Mouse (Mus musculus): ENCODE measurements around the gene Prex1.
A peak's percentile ranks its signal among the peaks of the same experiment; 100 is the strongest.

Gene Prex1

DNA sequence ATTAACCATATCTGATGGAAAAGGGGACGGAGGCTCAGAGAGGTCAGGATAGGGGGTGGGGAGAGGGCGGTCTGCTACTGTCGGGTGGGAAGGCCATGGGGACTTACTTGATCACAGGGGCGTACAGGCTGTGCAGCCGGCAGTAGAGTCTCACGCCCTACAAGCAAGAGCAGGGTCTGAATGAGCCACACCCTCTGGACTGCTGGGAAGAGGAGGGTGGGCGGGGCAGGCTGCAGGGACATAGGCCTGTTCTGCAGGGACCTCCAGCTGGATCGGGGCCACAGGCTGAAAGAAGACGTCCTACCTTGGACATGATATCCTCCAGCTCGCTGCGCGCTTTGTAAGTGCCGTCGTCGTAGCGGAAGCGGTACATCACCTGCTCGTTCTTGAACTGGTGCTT lies 112.2 kb downstream of the Prex1 start:
- DNase-seq: no peak

DNA sequence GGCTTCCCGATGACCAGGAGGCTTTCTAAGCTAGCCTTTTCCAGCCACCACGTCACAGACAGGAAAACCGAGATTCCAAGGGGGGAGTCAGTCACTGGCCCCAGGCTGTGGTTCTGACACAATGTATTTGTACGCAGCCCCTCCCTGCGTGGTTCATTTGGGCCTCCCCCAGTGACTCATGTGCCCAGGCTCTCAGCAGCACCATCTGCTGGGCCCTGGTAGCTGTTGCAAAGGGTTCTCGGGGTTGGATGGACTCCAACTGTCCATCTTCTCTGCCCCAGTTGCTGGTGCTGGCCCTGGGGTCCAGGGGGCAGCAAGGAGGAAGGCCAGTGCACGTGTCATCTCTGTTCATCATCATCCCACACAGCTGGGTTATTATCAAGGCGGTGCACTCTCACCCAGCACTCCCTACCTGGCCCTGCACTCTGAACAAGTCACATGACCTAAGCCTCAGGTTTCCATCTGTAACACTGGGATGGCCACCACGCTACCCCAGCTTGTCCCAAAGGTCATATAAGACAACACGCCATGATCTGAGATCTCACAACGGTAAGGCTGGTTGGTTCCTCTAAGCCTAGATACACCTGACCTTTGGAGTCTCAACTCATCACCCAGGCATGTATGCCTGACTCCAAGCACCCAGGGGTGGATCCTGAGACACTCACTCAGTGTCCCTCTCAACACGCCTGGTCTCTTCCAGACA lies 115.0 kb downstream of the Prex1 start:
- DNase-seq: no peak

DNA sequence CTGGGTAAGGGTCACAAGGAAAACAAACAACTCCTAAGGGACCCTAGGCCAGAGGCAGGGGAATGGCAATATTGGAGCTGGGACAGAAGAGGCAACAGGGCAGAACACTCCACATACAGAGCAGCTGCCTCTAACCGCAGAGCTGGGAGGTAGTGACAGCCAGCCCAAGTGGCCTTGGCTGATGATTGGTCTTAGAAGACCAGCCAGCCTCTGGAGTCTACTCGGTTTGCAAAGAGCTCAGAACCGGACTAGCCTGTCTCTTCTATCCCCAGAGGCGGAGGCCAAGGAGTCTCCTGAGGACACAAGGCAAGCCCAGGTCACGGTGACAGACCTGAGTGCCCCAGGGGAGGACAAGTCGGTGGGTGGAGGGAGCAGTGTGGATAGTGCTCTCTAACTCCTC lies 115.9 kb downstream of the Prex1 start:
- DNase-seq: no peak

DNA sequence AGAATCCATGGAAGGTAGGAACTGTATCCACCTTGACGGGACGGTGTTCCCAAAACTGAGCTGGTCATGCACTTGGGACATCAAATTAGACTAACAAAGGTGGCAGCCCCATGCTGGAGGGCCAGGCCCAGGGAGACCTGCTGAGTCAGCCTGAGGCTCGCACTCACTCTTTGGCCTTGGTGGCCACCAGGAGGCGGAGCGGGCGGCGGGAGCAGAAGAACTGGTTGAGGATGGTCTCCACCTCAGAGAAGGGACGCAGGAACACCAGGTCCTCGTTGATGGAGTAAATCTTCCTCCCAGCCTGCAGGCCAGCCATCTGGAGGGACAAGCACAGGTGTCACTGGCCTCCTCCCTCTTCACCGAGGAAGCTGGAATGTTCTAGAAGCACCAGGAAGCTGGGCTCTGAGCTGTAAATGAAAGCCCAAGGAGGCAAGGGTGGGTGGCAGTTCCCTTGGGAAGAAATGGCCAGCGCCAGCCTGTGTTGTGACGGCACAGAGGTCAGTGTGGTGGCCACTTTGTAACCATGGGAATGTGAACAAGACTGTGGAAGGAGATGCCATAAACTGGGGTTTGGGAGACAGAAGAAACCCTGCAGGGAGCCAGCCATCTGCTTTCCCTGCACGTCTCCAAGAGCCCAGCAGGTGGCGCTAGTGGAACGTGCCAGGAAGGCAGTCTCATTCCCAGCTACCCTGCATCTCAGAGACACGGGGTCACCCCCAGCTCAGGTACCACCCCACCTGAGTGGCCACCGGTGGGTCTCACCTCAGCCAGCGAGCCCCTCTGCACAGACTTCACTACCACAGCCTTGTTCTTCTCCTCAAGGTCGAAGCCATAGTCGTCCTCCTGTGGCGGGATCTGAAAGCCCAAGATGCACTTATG lies 121.4 kb downstream of the Prex1 start:
- DNase-seq: peak; percentile 85 to 87

DNA sequence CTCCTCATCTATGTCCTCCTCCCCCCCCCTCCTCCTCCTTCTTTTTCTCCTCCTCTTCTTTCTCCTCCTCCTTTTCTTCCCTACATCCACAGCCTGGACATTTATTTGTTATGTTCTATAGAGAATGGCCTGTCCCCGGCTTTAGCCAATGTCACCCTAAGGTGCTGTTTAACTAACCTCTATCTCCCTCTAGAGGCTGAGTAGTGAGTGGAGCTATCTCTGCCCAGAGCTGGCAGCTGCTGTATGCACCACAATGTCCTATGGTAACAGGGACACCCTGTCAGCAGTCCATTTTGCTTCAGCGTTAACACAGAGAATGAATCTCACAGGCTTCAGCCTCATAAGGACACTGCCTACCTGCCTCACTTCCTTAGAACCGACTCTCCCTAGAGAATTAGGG lies 129.1 kb downstream of the Prex1 start:
- DNase-seq: no peak

DNA sequence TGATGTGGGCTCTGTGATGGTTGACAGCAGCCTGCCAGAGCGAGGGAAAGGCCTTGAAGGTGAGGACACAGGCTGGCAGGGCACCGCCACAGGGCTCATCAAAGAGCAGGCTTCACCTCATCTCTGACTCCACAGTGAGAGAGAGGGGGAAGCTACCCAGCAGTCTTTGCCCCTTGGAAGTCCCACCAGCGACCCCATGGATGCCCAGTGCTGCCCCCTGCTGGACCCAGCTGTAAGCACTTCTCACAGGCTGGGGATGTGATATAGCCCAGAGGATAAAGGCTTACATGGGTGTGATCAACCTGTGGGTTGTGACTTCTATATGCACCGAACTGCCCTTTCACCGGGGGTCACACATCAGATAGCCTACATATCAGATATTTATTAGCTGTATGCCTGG lies 130.3 kb downstream of the Prex1 start:
- DNase-seq: no peak

DNA sequence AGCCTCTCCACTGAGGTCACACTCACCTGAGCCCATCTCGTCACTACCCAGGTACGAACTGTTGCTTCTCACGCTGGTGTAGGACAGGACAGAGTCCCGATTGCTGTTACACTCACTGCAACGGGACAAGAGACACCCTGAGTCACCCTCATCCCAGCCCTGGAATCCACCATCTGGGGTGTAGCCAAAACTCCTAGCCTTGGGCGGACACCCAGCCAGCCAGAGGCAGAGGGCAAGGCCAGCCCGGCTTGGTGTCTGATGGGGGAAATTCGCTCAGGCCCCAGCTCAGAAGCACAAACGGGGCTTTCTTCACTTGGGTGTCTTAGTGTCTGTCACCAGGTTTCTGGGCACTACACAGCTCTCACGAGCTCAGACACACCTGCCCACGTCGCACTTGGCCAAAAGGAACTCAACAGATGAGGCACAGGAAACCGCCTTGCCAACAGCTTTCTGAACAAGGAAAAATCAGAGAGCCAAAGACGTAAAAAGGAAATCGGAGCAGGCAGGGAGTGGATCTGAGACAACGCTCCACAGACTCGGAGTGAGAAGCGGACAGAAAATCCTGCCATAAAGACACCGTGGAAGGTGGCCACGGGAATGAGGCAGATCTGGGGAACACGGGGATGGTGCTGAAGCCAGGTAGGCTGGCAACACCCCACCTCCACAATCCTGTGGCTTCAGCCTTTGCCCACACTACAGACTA lies 131.6 kb downstream of the Prex1 start:
- no peak for DNase-seq

DNA sequence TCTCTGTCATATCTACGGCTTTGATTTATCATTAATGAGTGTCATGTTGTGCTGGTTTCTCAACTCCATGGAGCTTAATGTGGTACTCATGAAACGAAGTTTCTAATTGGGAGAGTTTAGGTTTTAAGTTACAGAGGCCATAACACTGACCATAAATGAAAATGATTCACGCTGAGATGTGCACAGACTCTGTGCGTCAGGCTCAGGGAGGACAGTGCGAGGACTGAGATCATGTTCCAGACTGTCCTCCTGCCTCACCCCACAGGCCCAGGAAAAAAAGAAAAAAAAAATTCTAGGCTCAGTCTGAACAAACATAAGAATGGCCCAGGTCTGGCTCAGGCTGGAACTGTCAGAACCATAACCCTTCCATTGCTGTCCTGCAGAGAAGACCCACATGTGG lies 133.8 kb downstream of the Prex1 start:
- no peak for DNase-seq

DNA sequence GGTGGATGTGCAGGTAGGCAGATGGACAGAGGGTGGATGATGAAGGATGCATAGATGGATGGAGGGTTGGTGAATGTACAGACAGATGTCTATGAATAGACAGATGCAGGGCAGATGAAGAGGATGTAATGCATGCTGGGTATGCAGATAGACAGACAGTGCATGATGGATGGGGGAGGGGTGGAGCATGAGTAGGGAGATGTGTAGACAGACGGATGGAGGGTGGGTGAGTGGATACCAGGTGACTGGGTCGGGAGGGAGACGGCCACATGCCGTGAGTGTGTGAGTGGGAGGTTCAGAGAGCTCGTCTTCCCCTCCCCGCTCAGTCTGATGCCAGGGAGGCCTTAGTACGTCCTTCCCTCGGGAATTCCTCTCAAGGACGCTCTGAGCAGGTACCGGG lies 134.3 kb downstream of the Prex1 start:
- no peak for DNase-seq

DNA sequence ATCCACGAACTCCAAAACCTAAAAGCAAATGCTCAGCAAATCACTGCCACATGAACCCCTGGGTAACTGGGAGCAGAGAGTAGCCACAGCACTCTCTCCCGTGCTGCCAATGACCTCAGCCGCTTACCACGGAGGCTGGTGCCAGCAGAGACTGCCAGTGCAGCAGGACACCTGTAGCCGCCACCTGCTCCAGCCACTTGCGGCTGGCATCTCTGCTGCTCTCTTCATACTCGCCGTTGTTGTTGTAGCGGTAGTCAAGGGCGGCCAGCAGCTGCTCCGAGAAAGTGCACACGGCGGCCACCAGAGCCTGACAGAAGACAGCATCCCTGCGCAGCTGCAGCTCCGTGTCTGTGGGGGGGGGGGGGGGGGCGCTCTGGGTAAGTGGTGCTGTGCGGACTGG lies 138.2 kb downstream of the Prex1 start:
- DNase-seq: peak in 1 of 2 experiments; percentile 55

DNA sequence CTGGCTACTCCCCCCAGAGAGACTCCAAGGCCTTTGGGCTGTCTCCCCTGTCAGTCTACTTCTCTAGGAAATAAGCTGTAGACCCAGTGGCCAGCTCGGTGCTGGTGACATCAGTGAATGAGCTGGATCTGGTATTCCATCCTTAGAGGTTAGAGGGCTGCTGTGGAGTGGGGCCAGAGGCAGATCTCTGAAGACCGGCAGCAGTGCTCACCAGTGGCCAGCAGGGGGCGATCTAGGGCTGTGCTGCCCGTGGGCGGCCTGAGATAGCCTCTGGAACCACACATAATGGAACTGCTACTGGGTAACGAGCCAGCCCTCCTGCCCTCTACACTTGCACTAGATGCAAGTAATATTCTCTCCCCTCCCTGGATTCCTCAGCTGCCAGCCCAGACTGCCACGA lies 138.7 kb downstream of the Prex1 start:
- DNase-seq: peak; percentile 83 to 85

DNA sequence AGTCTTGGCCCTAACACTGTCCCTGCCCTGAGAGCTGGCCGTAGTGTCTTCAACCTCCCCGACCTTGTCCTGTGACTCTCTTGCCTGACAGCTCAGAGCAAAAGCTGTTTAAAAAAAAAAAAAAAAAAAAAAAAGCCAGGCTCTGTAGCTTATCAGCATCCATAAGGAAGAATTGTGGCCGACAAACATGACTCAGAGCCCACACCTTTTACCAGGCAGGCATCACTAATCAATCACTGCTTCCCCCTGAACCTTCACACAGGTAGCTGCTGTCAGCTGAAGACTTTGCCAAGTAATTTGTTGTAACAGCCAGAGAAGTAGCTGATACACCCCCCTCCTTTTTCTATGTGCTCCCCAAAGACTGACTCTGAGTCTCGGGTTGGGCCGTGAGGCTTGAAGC lies 140.0 kb downstream of the Prex1 start:
- DNase-seq: no peak

DNA sequence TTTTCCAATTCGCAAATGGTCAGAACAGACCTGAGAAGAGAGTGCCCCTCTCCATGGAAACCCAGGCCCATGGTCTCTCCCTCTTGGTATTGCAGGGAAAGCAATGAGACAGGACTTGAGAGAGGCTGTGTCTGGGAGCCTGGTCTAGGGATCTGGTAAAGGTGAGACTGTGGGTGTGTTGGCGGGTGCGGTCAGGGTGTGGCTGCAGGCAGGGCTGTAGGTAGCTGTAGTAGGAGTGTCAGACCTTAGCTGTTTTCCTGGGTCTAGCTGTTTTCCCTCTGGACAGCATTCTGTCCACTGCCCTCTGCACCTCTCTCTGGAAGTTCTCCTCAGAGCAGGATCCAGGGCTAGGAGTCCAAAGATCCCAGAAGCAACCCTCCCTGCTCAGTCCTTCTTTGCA lies 141.3 kb downstream of the Prex1 start:
- DNase-seq: no peak

DNA sequence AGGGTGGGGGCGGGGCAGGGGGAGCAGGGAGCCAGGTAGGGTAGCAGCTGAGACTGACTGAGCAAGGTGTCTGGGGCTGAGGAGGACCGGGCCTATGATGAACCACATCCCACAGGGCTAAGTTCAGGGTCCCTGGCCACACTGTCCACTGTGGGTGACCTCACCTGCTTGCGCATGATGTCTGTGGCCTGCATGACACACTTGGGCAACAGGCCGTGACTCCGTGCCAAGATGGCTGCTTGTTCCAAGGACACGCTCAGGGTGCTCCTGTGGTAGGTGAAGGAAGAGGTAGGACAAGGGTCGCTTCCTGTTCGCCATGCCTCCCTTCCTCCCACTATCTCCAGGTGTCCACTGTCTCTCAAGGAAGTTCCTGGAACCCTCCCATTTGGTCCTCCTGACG lies 144.4 kb downstream of the Prex1 start:
- no peak for DNase-seq

DNA sequence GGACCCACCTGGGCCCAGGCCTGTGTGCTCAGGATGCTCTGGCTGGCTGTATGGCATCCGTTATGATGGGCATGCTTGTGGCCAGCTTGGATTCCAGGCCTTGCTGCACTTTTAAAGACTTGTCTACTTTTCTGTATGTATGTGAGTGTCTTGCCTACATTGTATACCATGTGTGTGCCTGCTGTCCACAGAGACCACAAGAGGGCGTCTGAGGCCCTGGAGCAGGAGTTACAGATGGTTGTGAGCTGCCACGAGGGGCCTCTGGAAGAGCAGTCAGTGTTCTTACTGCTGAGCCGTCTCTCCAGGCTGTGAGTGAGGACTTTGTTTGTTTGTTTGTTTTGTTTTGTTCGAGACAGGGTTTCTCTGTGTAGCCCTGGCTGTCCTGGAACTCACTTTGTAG lies 148.1 kb downstream of the Prex1 start:
- DNase-seq: peak in 1 of 2 experiments; percentile 48

DNA sequence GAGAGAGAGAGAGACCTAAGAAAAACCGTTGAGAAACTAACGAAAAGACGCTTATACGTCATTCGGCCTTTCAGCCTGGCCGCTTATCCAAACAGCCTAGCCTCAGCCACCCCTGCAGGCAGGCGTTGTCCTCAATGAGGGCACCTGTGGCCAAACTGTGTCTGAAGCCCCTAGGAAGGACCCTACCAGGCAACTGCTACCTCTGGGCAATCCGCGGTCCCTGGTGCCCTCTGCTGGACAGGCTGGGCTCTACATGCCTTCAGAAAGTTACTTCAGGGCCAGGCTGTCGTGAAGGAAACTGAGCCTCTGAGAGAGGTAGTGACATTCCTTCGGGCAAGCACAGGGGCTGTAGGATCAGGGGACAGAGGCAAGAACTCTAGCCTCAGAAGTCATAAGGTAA lies 149.2 kb downstream of the Prex1 start:
- peak; percentile 83 to 84 for DNase-seq

DNA sequence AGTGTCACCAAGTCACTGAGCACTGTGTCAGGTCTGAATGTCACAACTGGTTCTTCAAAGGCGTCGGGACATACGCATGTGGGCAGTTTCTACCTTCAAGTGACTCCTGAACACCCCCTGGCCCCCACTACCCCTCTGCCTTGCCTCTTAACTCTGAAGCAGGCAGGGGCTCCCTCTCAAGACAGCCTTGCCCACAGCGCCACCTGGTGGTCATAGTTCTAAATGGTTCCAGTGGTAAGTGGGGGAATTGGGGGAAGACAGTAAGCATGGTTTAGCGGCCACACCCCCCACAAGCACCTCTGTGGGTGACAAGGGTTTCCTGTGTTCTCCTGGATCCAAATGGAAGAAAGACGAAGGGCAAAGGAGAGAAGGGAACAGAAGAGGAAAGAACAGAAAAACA lies 149.7 kb downstream of the Prex1 start:
- peak; percentile 94 to 95 for DNase-seq

DNA sequence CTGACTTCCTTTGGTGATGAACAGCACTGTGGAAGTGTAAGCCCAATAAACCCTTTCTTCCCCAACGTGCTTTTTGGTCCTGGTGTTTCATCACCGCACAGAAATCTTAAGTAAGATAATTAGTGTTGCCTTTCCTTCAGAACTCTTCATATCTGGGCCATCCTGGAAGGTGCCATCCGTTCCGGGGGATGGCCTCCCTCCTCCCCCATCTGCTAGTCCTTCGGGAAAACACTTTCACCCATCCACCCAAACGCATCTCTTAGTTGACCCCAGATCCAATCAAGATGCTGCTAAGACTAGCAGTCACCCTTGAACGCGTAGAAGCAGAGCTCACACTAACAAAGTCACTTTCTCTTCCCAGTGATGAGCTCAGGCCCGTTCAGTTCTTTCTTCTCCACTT lies 150.6 kb downstream of the Prex1 start:
- no peak for DNase-seq

DNA sequence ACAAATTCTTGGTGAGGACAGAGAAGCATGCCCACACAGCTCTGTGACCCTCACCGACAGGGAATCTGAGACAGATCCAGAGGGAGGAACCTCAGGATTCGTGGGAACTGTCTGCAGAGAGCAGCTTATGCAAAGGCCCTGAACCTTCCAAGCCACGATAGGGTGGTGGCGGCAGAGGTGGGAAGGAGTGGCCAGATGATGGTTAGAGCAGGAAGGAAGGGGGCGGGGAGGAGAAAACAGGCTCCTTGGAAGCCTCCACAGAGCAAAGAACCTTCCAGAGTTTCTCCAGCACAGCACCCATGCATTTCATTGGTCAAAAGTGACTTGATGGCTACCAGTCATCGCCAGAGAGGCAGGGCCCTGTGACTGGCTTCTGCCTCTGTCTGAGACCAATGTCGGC lies 151.9 kb downstream of the Prex1 start:
- DNase-seq: no peak

DNA sequence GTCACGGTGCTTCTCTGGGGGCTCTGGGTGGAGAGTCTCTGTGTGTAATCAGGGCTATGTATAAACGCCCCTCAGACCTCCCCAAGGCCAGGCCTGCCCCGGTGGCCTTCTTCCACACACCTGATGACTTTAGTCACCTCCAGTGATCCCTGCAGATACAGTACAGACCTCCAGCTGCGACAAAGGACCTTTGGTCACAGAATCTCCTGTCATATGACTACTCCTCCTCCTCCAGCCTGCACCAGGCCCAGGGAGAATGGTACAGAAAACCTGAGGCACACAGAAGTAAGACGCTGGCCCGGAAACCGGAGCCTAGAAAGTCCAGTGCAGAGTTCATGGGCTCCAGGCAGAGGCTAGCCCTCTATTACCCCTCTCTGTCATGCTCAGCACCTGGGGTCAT lies 152.8 kb downstream of the Prex1 start:
- DNase-seq: no peak

DNA sequence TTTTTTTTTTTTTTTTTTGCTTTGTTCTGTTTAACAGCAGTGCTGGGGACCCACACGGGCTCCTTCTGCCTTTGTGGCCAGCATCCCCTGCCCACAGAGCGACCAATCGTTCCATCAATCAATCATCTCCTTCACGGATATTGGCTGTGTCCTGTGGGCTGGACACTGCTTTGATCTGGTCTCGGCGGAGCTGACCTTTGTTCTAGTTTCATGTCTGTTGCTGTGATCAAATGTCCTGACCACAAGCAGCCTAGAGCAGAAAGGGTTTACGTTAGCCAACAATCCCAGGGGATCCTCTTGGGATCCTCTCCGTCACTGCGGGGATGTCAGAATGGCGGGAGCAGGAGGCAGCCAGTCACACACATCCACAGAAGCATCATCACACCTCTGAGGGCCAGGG lies 154.1 kb downstream of the Prex1 start:
- no peak for DNase-seq

DNA sequence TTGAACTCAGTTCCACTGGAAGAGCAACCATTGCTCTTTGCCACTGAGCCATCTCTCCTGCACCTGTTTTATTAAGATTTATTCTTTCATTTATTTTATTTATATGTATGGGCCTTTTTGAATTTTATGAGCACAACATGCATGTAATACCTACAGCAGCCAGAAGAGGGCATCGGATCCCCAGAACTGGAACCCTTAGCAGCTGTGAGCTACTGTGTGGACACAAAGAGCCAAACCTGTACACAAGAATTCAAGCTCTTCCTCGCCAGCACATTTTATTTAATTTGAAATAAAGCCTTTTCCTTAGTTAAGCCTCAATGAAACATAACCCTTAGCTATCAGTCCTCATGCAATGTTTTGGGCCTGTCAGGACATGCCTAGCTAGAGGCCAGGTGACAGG lies 158.1 kb downstream of the Prex1 start:
- peak; percentile 63 to 64 for DNase-seq

DNA sequence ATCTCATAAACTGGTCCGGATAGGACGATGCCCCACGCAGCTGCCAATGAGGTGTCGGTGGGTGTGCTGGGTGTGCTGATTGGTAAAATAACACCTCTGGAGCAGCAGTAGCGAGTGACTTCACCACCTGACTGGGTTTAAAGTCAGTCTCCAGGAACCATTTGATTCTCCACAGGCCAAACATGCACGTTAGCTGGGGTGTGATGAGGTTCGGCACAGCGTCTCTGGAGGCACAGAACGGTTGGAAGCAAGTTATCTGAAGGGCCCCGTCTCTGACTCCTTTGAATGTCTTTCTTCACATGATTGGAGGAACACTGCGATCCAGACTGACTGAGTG lies 159.5 kb downstream of the Prex1 start:
- DNase-seq: no peak
